Mouse (Mus musculus): Measurements from ENCODE around the gene Mc1r.

GRCm38 (mm10) chr8:123453291-123453690 lies 46.4 kb downstream of the Mc1r start:
- TF ChIP-seq MEF2A (IDR thresholded peaks at IDR 0.05; ENCODE audit: extremely low read depth, insufficient replicate concordance, low read depth, low read length, poor library complexity, severe bottlenecking) = no peak
- no peak for TF ChIP-seq CTCF (IDR thresholded peaks at IDR 0.05 in 2 of 3, conservative IDR thresholded peaks at IDR 0.05 in 1 of 3; ENCODE audit: control insufficient read depth in 1 of 3, insufficient read depth in 1 of 3, low read depth in 2 of 3, low read length in 3 of 3, poor library complexity in 1 of 3, severe bottlenecking in 1 of 3)
